Mouse (Mus musculus): ENCODE measurements around the gene Arnt. TPM values are rescaled to one million over a fixed set of nuclear protein-coding genes. Genes with fewer than 3 reads are reported as not detected.
"Not testable (repeated sequence)": the region's sequence is repeated elsewhere in the genome, so short reads cannot be mapped to it uniquely, and the experiment has no call there.

The Arnt gene
- 49.5 and 52.3 TPM in 2 replicates for polyA plus RNA-seq (2015; fragmentation: Nextera tagmentation; extraction: Ambion mirVana)

DNA sequence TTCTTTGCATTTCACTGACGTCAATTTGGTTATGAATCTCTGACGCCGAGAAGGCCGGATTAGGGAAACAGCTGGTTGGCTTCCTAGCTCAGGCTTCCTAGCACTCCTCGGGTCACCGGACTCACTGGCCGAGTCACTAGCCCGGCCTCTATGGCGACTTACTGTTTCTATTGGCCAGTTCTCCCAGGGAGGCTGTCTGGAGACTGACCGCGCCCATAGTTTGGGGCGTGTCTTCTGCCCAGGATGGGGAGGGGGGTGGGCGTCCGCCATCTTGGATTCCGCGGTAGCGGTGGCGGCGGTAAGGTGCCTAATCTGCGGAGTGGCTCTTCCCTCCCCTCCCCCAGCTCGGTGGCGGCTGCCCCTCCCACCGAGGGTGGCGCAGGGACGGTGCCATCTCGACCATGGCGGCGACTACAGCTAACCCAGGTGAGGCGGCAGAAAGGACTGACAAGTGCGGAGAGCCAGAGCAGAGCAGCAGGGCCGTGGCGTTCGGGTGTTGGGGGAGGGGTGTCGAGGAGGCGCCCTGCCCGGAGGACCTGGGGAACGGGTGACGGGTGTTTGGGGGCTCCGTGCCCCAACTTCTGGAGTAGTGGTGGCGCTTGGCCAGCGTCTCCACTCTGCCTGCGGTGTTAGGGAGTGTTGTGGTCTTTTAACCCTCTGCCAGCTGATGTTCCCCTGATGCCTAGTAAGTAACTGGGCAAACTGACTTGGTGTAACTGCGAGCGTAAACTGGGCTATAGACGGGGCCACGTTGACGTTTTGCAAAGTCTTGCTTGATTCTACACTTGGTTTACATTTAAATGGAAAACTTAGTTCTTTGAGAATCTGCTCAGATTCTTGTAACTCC is at the start of gene Arnt:
Gene Arnt, plus strand, starts transcription at position 253 of the 847 bp plus-strand sequence.
- H3K9me3 ChIP-seq, result no peaks in the 10 kb centered on the region
- WGBS, result under 1% methylated on average over 47 of the region's 47 CpGs

DNA sequence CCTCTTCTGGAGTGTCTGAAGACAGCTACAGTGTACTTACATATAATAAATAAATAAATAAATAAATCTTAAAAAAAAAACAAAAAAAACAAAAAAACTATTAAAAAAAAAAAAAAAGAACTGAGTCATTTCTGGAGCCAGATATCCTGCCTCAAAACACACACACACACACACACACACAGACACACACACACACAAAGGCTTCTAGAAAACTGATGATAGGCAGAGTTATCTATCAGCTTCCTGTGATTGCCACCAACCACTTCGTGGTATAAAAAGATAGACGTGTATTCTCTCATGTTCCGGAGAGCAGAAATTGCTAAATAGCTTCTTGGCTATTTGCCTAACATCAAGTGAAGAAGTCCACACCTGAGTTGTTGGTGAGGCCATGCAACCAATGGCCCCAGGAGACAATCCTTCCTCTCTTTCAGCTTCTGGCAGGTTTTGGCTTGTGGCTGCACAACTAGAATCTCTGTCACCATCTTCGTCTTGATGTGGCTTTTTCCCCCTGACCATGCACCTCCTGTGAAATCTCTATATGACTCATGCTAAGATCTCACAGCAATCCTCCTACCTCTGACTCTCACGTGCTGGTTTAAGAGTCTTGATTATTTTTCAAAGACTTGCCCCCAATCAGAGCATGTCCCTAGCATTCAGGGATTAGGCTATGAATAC is 48.6 kb upstream of the Arnt start:
- no peak overlapping the region for H3K4me3 ChIP-seq
- no peaks in the 10 kb centered on the region for H3K27me3 ChIP-seq
- H3K9me3 ChIP-seq, result no peaks in the 10 kb centered on the region
- H3K36me3 ChIP-seq, result no peaks in the 10 kb centered on the region
- ATAC-seq (ENCODE audit: insufficient number of reproducible peaks, low FRiP score, low TSS enrichment, low read depth), result no peak
- H3K4me2 ChIP-seq, result no peak overlapping the region
- H3K9ac ChIP-seq, result no peak overlapping the region
- H3K27ac ChIP-seq, result no peak overlapping the region
- 77% methylated on average over 5 of the region's 5 CpGs for WGBS
- no peaks in the 10 kb centered on the region for H3K4me1 ChIP-seq

More for the DNA sequence above, at the start of gene Arnt:
- Histone ChIP-seq H3K27ac (peak within 1 kb of the TSS; percentile 90), H3K36me3 (peaks cover 9% of the 10 kb centered on the region; the same call in 1 of the 2 replicates), H3K27me3 (no peaks in the 10 kb centered on the region), H3K9ac (peak within 1 kb of the TSS; percentile 60), H3K4me3 (peak within 1 kb of the TSS; percentile 71), H3K4me1 (no peaks in the 10 kb centered on the region), H3K4me2 (peak within 1 kb of the TSS; percentile 59)
- peak; percentile 99 for ATAC-seq (ENCODE audit: insufficient number of reproducible peaks, low FRiP score, low TSS enrichment, low read depth)

DNA sequence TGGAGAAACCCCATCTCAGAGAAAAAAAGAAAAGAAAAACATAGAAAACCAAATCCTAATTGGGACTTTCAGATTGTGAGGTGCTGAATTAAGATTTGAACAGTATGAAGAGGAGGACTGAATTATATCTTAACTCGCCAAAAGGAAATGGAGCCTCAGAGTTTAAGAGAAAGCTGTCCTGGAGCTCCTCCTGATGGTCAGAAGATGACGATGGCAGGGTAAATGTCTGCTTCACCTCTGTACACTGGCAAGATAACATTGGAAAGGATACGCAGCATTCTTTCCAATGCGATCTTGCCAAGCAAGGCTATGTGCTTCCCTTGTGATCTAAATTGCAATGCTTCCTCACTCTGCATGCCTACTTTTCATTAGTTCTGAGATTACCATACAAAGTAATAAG is 39.8 kb upstream of the Arnt start:
- H3K27ac ChIP-seq, result no peak overlapping the region
- H3K4me2 ChIP-seq, result no peak overlapping the region
- no peaks in the 10 kb centered on the region for H3K9me3 ChIP-seq
- no peaks in the 10 kb centered on the region for H3K36me3 ChIP-seq
- H3K4me1 ChIP-seq, result no peaks in the 10 kb centered on the region
- no peak for ATAC-seq (ENCODE audit: insufficient number of reproducible peaks, low FRiP score, low TSS enrichment, low read depth)
- no peak overlapping the region for H3K9ac ChIP-seq
- WGBS, result 86% methylated on average over 4 of the region's 4 CpGs
- H3K27me3 ChIP-seq, result no peaks in the 10 kb centered on the region
- H3K4me3 ChIP-seq, result no peak overlapping the region

DNA sequence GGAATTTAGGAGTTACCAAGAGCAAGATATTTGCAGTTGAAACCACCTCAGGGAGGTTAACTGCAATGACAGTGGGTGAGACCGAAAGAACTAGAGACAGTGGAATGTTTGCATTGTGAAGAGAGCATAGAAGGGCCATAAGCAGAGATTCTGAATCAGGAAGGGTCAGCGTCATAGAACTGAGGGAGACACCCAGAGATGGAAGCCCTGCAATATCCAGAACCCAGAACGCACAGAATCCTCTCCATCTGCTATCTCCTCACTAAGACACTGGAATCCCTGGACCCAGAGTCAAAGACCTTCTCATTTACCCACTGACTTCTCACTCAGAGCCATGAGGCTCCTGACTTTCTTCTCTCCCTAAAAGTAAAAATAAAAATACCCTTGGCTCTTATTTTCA is 31.4 kb upstream of the Arnt start, which contains the start of gene 4930558C23Rik:
Gene 4930558C23Rik, minus strand, starts transcription at position 101 of the 400 bp plus-strand sequence.
- no peaks in the 10 kb centered on the region for H3K9me3 ChIP-seq
- H3K4me2 ChIP-seq, result no peak within 1 kb of the TSS
- no peak within 1 kb of the TSS for H3K27ac ChIP-seq
- no peaks in the 10 kb centered on the region for H3K36me3 ChIP-seq
- H3K27me3 ChIP-seq, result no peaks in the 10 kb centered on the region
- no peak within 1 kb of the TSS for H3K9ac ChIP-seq
- ATAC-seq (ENCODE audit: insufficient number of reproducible peaks, low FRiP score, low TSS enrichment, low read depth), result no peak
- H3K4me3 ChIP-seq, result no peak within 1 kb of the TSS
- no peaks in the 10 kb centered on the region for H3K4me1 ChIP-seq
- 93% methylated on average over 3 of the region's 3 CpGs for WGBS

DNA sequence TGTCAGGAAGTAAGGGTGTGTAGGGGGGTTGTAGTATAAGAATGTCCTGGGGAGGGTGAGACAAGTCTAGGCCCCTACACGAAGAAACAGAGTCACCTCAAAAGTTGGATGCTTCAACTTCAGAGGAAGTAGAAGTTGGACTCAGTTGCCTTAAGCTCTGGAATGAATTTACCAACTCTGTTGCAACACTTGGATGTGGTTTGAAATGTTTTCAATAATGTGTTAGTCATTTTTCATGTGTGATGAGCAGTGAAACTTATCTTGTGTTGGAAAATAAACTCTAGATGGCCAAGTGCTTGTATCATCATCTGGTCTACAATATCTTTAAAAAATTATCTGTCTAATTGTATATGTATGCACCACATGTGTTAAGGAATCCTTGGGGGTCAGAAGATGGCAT is 26.5 kb upstream of the Arnt start:
- WGBS, result 53% methylated on average over 1 of the region's 1 CpGs

DNA sequence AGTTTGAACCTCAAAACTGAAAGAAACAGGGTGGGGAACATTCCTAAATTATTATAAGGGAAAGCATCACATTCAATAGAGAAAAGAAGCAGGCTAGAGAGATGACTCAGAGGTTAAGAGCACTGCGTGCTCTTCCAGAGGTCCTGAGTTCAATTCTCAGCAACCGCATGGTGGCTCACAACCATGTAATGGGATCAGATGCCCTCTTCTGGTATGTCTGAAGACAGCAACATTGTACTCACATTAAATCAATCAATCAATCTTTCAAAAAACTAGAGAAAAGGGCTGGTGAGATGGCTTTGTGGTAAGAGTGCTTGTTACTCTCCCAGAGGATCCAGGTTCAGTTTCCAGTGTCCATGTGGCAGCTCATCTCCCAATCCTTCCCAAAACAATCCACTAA is 25.3 kb upstream of the Arnt start:
- Histone ChIP-seq H3K4me1 (no peaks in the 10 kb centered on the region), H3K4me3 (no peak overlapping the region), H3K27me3 (no peaks in the 10 kb centered on the region), H3K4me2 (no peak overlapping the region), H3K9me3 (no peaks in the 10 kb centered on the region), H3K9ac (no peak overlapping the region), H3K36me3 (no peaks in the 10 kb centered on the region), H3K27ac (no peak overlapping the region)
- 85% methylated on average over 2 of the region's 2 CpGs for WGBS
- no peak for ATAC-seq (ENCODE audit: insufficient number of reproducible peaks, low FRiP score, low TSS enrichment, low read depth)

More for the DNA sequence above, 26.5 kb upstream of the Arnt start:
- H3K27me3 ChIP-seq, result no peaks in the 10 kb centered on the region
- no peaks in the 10 kb centered on the region for H3K4me1 ChIP-seq
- no peaks in the 10 kb centered on the region for H3K36me3 ChIP-seq
- no peak overlapping the region for H3K4me2 ChIP-seq
- no peak overlapping the region for H3K4me3 ChIP-seq
- no peak for ATAC-seq (ENCODE audit: insufficient number of reproducible peaks, low FRiP score, low TSS enrichment, low read depth)
- no peaks in the 10 kb centered on the region for H3K9me3 ChIP-seq
- H3K9ac ChIP-seq, result no peak overlapping the region
- H3K27ac ChIP-seq, result no peak overlapping the region

DNA sequence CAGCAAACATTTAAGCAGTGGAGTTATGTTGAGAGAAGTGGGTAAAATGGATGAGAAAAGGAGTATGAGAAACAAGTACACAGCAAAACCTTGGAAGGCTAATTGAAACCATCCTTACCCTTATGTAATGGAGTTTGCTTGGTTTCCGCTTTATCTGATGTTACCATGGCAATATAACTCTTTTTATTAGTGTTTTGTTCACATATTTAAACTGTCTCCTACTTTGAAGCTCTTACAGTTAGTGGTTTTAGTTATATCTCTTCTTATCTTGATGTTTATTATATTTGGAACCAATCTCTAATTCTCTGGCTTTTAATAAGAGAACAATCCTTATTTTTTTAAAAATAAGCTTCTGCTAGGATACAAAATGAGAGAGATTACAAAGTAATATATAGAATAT is 21.9 kb upstream of the Arnt start:
- no peaks in the 10 kb centered on the region for H3K36me3 ChIP-seq
- H3K9ac ChIP-seq, result no peak overlapping the region
- no peak overlapping the region for H3K4me2 ChIP-seq
- no peaks in the 10 kb centered on the region for H3K9me3 ChIP-seq
- no peak overlapping the region for H3K27ac ChIP-seq
- no peaks in the 10 kb centered on the region for H3K4me1 ChIP-seq
- no peak overlapping the region for H3K4me3 ChIP-seq
- no peak for ATAC-seq (ENCODE audit: insufficient number of reproducible peaks, low FRiP score, low TSS enrichment, low read depth)
- no peaks in the 10 kb centered on the region for H3K27me3 ChIP-seq
- WGBS, result 50% methylated on average over 1 of the region's 1 CpGs

DNA sequence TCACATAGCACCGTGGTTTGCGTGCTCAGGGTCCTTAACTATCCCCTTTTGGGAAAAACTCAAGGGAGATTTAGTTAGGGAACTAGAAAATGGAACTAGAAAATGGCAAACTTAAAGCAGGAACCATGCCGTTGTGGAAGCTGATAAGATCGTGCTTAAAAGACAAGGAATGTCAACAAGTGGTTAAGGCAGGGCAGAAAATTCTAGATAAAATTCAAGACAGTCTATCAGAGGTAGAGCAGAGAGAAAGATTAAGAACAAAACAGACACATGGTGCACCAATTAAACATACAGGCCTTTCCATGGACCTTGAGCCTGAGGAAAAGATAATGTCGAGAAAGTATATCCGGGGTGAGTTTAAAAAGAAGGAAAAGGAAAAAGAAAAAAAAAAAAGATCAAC is 16.3 kb upstream of the Arnt start:
- Histone ChIP-seq H3K27ac (no peak overlapping the region), H3K4me2 (no peak overlapping the region), H3K4me1 (no peaks in the 10 kb centered on the region), H3K9me3 (0 out of 2 replicates have a peak, but pooled peaks cover 3% of the 10 kb centered on the region), H3K36me3 (no peaks in the 10 kb centered on the region), H3K4me3 (no peak overlapping the region), H3K9ac (no peak overlapping the region), H3K27me3 (no peaks in the 10 kb centered on the region)
- WGBS, result 94% methylated on average over 6 of the region's 6 CpGs
- no peak for ATAC-seq (ENCODE audit: insufficient number of reproducible peaks, low FRiP score, low TSS enrichment, low read depth)

DNA sequence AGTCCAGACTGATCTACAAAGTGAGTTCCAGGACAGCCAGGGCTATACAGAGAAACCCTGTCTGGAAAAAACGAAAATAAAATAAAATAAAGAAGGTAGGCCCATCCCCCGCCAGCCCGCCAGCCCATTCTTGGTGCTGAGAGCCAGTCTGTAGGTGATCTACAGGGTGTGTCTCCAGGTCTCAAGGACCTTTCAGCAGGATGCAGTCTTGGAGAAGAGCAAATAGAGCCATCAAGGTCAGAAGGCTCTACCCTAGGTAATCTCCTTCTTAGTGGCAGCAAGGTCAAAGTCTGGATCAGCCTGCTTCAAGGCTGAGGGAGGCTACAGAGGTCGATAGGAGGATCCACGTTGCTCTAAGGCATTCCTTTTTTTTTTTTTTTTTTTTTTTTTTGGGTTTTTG is 7.7 kb upstream of the Arnt start:
- not testable (repeated sequence) for H3K4me1 ChIP-seq; H3K36me3 ChIP-seq; H3K27ac ChIP-seq; H3K4me3 ChIP-seq; ATAC-seq (ENCODE audit: insufficient number of reproducible peaks, low FRiP score, low TSS enrichment, low read depth); H3K9ac ChIP-seq; H3K4me2 ChIP-seq; H3K27me3 ChIP-seq; H3K9me3 ChIP-seq
- 89% methylated on average over 5 of the region's 5 CpGs for WGBS

DNA sequence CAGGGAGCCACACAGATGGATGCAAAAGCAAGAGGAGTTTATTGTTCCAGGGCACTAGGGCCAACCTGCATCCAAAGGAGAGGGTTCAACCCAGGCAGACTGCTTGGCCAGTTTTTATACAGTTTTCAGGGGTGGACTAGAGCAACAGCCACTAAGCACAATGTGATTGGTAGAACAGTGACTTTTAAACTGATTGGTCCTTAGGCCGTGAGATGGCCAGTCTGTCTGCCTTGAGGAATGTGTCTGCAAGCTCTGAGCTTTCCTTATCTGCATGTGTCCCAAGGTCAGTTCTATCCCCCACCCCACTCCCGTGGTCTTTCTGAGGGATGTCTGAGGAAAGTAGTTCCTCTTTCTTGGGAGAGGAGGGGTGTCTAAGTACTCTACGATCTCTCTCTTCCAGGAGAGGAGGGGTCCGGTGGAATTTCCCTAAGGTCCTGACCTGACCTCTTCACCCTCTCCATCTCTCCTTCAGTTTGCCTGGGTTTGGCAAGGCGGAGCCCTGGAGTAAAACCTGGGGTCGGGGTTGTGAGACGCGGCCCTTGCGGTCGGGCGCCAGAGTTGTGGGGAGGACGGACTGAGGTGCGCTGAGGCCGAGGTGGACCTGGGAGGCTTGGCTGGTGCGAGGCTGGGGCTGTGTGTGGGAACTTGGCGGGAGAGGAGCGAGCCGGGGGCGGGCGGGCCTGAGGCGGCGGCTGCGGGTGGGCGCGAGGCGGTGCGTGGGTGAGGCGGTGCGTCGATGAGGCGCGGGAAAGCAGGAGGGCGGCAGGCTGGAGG is 6.9 kb upstream of the Arnt start:
- H3K9me3 ChIP-seq, H3K9ac ChIP-seq, H3K36me3 ChIP-seq, H3K27me3 ChIP-seq, H3K4me1 ChIP-seq, H3K27ac ChIP-seq: not testable (repeated sequence)
- WGBS, result 43% methylated on average over 14 of the region's 33 CpGs
- Histone ChIP-seq H3K4me3 (peak overlapping the region; percentile 23), H3K4me2 (peak overlapping the region; percentile 39)
- ATAC-seq (ENCODE audit: insufficient number of reproducible peaks, low FRiP score, low TSS enrichment, low read depth), result 0 out of 2 replicates have a peak, but pooled peaks have one; percentile 44

DNA sequence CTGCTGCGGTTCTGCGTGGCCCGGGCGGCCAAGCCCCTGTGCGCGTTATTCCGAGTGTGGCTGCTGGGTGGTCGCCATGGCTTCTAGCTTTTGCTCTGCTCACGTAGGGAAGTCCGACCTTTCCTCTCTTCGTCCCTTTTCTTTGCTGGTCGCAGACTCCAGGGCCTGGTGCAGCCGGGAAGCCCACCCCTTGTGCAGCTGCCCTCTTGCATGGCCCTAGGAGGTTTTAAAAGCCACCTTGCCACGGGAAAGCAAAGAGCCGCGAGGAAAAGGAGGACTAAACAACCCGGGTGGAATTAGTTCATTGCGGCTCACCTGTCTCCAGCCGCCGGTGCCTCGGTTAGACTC is 6.3 kb upstream of the Arnt start:
- H3K9ac ChIP-seq; H3K4me1 ChIP-seq; H3K36me3 ChIP-seq; ATAC-seq (ENCODE audit: insufficient number of reproducible peaks, low FRiP score, low TSS enrichment, low read depth); H3K9me3 ChIP-seq; H3K27ac ChIP-seq; H3K27me3 ChIP-seq: not testable (repeated sequence)
- 28% methylated on average over 16 of the region's 21 CpGs for WGBS
- Histone ChIP-seq H3K4me3 (peak overlapping the region; percentile 23), H3K4me2 (peak overlapping the region; percentile 39)

DNA sequence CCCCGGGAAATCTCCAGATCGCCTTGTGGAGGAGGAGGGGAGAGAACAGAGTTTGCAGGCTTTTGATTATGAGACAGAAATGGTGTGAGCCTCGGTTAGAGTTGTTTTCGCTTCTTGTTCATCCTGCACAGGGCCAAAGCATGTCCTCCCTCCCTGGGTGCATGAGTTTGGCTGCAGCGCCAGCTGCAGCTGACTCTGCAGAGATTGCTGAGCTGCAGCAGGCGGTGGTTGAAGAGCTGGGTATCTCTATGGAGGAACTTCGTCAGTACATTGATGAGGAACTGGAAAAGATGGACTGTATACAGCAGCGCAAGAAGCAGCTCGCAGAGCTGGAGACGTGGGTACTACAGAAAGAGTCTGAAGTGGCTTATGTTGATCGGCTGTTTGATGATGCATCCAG is 5.8 kb upstream of the Arnt start:
- H3K9ac ChIP-seq; H3K4me3 ChIP-seq; H3K27ac ChIP-seq; H3K36me3 ChIP-seq; H3K9me3 ChIP-seq; H3K4me2 ChIP-seq; H3K27me3 ChIP-seq; ATAC-seq (ENCODE audit: insufficient number of reproducible peaks, low FRiP score, low TSS enrichment, low read depth); H3K4me1 ChIP-seq: not testable (repeated sequence)
- 78% methylated on average over 6 of the region's 11 CpGs for WGBS

Measured in limb, embryonic 15.5 days (tissue).